Mouse (Mus musculus) ES-E14 (cell line): Measurements from ENCODE around the gene Zmiz1.

Experiments used
- HCFC1 ChIP-seq: IDR thresholded peaks from 2 replicates; pipeline ENCODE4 v1.6.1; 2012; ENCODE audit warnings: low read length, inconsistent platforms, borderline replicate concordance; ENCODE audit not compliant: insufficient read depth
- MAFK ChIP-seq: IDR thresholded peaks from 2 replicates; pipeline ENCODE4 v1.6.1; 2014; ENCODE audit warnings: mild to moderate bottlenecking, low read depth, low read length, inconsistent platforms; ENCODE audit not compliant: insufficient read depth
- ZC3H11A ChIP-seq: IDR thresholded peaks from 2 replicates; pipeline ENCODE4 v1.6.1; 2012; ENCODE audit warnings: low read depth, mild to moderate bottlenecking, inconsistent platforms, low read length, borderline replicate concordance
- ZNF384 ChIP-seq: IDR thresholded peaks from 2 replicates; pipeline ENCODE4 v1.6.1; 2012; ENCODE audit warnings: low read depth, low read length, inconsistent platforms

DNA sequence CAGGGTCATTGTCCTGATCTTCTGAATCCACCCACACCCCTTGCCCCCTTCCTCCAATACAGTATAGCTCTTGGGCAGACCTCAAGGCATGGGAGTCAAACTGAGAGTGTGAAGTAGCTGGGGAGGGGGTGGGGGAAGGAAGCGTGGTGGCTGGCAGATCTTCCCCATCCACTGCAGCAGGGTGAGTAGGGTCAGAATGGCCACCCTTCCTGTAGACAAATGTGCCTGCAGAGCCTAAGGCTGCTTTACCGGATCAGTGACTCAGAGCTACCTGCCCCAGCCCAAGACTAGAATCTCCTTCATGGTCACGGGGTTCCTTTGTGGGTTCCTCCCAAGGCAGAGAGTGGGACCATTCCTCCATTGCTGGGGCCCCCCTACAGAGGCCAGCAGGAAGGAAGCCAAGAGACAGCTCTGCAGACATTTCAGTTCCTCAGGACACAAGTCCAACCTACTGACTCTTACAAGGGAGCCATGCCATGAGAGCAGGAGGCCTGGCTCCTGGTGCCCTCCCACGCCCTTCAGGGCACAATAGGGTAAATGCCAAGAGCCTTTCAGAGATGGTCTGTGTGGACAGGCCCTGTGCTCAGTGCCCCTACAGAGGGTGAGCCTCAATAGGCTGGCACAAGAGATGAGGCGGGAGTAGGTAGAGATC, 169.6 kb downstream of the Zmiz1 start:
- TF ChIP-seq MAFK (no peak), ZNF384 (no peak), ZC3H11A (no peak), HCFC1 (no peak)
